Mouse (Mus musculus) olfactory bulb, adult 2 months (tissue): ENCODE measurements around the gene Pgghg.

Experiments used
- CTCF ChIP-seq: fragments of 200-500 bp; IDR thresholded peaks from 2 replicates; pipeline ENCODE4 v1.5.1; 2012; ENCODE audit warnings: low read depth, mild to moderate bottlenecking, low read length, moderate library complexity; ENCODE audit not compliant: insufficient read depth
- POLR2A ChIP-seq: fragments of 200-500 bp; IDR thresholded peaks from 2 replicates; pipeline ENCODE4 v1.6.1; 2012; ENCODE audit warnings: mild to moderate bottlenecking, low read depth, low read length, moderate library complexity; ENCODE audit not compliant: insufficient read depth

DNA sequence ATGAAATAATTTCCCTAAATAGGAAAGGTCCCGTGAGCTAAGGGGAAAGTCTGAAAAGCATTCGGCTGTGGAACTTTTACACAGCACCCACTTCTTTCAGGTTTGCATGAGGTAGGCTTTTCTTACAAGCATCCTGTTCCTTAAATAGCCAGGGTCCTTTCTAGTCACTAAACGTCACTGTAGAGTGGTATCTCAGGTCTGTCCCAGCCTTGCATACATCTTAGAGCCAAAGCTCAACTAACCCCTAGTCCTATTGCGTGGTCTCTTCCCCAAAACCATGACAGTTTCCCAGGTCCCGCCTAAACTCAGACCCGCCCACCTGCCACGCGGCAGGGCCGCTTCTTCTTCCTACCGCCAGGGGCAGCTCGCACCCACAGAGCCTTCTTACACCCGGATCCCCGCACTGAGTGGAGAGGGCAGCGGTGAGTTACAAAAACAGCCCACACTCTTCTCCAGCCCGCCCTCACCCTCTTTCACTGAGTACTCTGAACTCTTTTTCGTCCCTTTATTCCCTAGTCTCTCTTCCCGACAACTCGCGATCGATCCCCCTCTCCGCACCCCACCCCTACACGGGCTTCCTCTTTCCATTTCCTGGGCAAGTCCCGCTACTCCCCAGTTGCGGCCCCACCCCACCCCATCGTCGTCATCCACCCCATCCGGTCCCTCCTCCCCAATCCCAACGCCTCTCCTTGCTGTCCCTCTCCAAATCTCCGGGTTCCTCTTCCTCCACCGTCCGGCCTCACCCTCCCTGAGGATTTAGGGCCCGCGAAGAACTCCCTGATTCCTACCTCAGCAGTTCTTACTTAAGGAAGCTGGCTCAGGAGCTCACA, at the start of gene Pgghg:
- TF ChIP-seq CTCF = peak; percentile 88
- no peak for TF ChIP-seq POLR2A
